Mouse (Mus musculus): Measurements from ENCODE around the gene Unc13b.
"Not testable (repeated sequence)": the region's sequence is repeated elsewhere in the genome, so short reads cannot be mapped to it uniquely, and the experiment has no call there.

Unc13b gene

DNA sequence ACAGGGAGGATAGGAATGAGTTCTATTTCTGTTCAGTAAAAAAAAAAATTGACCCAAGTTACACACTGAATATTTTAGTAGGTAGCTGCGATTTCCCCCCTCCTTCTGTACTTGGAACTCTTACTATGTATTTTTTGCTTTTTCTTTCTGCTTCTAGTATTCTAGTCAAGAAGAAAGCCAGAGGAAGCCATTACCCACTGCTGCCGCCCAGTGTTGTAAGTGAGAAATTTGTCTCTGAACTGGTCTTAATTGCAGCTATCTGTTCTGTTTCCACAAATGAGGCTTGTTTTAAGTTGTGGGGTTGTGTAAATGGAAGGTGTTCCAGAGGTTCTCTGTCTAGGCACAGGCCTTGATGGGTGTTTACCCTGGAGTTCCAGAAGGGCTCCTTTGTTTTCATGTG lies 56.2 kb downstream of the Unc13b start:
- peak; percentile 43 for DNase-seq

- no peak for DNase-seq
These were observed 57.5 kb downstream of the Unc13b start for GRCm38 (mm10) chr4:43116249-43116648.

DNA sequence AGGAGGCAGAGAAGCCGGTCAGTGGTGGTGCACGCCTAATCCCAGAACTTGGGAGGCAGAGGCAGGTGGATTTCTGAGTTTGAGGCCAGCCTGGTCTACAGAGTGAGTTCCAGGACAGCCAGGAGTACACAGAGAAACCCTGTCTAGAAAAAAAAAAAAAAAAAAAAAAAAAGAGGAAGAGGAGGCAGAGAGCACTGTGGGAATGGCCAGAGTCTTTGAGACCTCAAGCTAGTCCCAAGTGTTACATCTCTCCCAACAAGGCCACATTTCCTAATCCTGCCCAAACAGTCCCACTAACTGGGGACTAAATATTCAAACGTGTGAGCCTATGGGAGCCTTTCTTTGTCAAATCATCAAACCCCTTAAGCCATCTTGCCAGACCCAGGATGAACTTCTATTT lies 71.0 kb downstream of the Unc13b start:
- DNase-seq = no peak

GRCm38 (mm10) chr4:43142610-43143009 lies 83.9 kb downstream of the Unc13b start:
- DNase-seq = no peak

GRCm38 (mm10) chr4:43152413-43152812 lies 93.7 kb downstream of the Unc13b start:
- DNase-seq = not testable (repeated sequence)

- DNase-seq = no peak
These were observed 101.3 kb downstream of the Unc13b start for GRCm38 (mm10) chr4:43160045-43160444.

- no peak for DNase-seq
These were observed 102.4 kb downstream of the Unc13b start for GRCm38 (mm10) chr4:43161124-43161657.

GRCm38 (mm10) chr4:43163205-43163604 lies 104.5 kb downstream of the Unc13b start:
- DNase-seq = no peak

- DNase-seq = no peak
These were observed 106.8 kb downstream of the Unc13b start for GRCm38 (mm10) chr4:43165403-43166005.

DNA sequence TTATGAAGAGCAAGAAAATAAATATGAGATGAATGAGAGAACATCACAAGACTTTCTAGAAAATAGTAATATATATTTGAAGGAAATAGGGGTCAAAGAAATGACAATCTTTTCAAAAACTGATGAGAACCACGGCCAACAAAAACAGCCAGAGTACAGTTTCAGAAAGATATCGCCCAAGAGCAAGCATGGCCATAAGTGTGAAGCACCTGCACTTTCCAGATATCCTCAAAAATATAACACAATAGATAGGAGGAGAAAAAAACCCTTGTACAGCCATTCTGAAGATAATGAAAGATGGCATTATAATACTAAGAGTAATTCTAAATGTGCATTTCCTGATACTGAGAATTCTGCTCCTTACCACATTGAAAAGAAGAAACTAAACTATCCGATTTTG lies 111.3 kb downstream of the Unc13b start:
- no peak for DNase-seq

- no peak for DNase-seq
These were observed 118.4 kb downstream of the Unc13b start for GRCm38 (mm10) chr4:43177126-43177525.

DNA sequence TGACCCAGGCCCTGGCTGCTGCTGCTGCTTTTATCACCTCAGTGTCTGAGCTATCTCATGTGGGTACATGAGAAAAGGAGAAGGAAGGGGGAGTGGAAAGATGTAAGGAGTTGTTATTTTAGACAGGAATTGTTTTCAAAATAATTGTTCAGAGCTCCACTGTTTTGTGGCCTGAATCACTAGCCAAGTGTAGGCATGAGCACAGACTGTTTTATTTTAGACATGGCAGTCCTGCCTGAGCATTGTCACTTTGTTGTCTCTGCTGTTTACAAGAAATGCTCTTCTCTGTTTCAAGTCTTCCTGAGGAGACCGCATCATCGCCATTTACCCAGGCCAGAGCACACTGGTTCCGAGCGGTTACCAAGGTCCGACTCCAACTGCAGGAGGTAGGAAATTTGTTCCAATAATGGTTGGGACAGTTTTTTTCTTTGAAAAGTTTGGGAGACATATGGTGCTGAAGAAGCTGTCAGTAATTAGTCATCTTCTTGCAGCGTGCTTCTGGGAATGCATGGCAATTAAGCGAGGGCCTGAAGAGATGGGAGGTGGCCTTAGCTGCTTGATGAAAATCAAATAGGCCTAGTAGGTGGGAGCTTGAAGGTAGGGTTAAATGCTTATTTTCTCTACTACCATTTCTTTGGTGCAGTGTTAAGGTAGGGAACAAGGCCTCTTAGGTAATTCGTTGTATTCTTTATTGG lies 123.9 kb downstream of the Unc13b start:
- DNase-seq = no peak

GRCm38 (mm10) chr4:43187439-43187838 lies 128.7 kb downstream of the Unc13b start:
- DNase-seq = no peak

- DNase-seq = no peak
These were observed 130.6 kb downstream of the Unc13b start for GRCm38 (mm10) chr4:43189381-43189780.

GRCm38 (mm10) chr4:43204946-43205345 lies 146.2 kb downstream of the Unc13b start:
- peak; percentile 23 for DNase-seq

- DNase-seq = no peak
These were observed 146.8 kb downstream of the Unc13b start for GRCm38 (mm10) chr4:43205571-43205970.

GRCm38 (mm10) chr4:43206989-43207388 lies 148.2 kb downstream of the Unc13b start:
- DNase-seq = peak; percentile 32

- DNase-seq = peak; percentile 83
These were observed 150.4 kb downstream of the Unc13b start for GRCm38 (mm10) chr4:43209081-43209579.

GRCm38 (mm10) chr4:43209673-43210072 lies 150.9 kb downstream of the Unc13b start:
- peak; percentile 18 for DNase-seq

DNA sequence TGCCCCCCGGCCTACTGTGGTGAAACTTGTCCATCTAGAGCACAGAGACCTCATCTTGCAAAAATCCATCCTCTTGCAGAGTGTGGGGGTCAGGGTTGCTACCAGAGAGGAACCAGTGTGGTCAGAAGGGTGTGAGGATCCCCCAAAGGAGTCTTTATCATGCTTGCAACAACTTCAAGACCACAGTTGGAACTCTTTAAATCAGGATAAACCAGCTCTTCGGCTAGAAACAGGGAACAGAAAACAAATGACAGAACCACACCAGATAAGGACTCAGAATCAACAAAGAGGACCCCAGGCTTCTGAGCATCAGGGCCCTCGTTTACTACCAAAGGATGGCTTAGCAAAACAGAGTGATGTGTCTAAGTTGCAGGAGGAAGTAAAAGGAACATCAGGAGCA lies 157.7 kb downstream of the Unc13b start:
- no peak for DNase-seq

DNA sequence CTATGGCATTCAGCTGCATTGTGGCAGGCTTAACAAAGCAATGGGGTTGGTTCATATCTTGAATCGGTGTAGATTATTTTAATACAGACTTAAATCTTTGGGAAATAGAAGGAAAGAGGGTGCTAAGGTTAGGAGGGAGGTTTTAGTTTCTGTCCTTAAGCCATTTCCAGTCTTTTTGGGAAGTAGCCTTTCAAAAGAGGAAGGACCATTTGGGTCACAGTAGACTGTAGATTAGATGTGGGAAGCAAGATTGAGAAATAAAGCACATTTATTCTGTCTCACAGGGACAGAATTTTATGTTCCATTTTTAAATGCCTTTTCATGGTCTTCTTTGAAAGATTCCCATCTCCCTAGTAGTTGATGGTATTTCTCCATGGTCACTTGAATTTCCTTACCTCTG lies 159.2 kb downstream of the Unc13b start:
- no peak for DNase-seq

- no peak for DNase-seq
These were observed 173.1 kb downstream of the Unc13b start for GRCm38 (mm10) chr4:43231821-43232220.

GRCm38 (mm10) chr4:43232985-43233384 lies 174.2 kb downstream of the Unc13b start:
- DNase-seq = no peak

- no peak for DNase-seq
These were observed 174.7 kb downstream of the Unc13b start for GRCm38 (mm10) chr4:43233489-43233888.
